Mouse (Mus musculus): ENCODE measurements at regions not wholly inside any gene's neighbourhood (a gene's known extent, or its start where the extent isn't known, plus 50 kb on each side); places are given as distances from the start of the nearest gene placed in this dataset.

DNA sequence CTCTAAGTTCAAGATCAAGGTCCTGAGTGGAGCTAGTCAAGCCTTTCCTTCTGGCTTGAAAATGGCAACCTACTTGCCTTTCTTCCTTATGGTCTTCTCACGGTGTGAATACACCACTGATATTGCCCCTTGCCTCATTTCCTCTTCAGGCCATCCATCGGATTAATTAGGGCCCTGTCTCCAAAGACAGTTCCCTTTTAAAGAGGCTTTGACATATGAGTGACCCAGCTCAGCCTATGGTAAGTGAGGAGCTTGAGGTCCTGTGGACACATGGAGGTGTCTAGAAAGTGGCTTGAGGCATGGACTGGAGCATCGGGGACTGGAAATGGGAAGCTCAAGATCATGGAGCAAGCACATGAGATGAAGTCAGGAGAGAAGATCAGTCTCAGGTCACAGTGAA, 201.5 kb downstream of the Gm10260 start:
- no peak for DNase-seq (ENCODE audit: low spot score)

DNA sequence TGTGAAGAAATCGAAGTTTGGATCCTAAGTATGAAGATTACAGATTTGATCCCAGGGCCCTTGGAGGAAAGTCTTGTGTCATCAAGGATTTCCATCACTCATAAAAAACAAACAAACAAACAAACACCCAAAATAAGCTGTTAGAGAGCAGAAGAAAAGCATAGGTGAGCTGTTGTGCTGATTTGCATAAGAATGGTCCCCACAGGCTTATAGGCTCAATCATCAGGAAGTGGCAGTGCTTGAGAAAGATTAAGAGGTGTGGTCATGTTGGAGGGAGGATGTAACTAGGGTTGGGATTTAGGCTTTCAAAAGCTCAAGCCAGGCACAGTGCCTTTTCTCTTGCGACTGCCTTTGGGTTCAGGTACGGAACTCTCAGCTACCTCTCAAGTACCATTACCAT, 205.1 kb downstream of the Gm10260 start:
- no peak for DNase-seq (ENCODE audit: low spot score)

DNA sequence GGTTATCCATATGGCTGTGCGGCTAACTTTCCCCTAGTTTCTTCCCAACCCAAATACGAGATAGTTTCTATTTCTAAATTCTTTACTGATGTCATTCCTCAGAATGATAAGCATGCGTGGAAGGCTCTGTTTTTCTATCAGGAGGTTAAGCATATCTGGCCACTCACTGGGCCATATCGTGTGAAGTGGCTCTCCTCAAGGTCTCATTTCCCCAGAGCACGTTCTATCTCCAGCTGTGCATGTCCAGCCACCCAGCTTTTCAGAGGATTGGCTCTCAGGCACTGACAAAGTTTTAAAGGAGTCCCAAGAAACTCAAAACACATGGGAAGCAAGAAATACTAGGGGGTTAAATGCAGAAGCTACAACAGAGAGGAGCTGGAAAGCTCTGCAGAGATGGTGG, 205.8 kb downstream of the Gm10260 start:
- no peak for DNase-seq (ENCODE audit: low spot score)

- no peak for DNase-seq (ENCODE audit: low spot score)
These were observed 208.2 kb downstream of the Gm10260 start for GRCm38 (mm10) chr13:97552236-97552635.

GRCm38 (mm10) chr13:97550880-97551279, 209.6 kb downstream of the Gm10260 start:
- DNase-seq (ENCODE audit: low spot score) = no peak

DNA sequence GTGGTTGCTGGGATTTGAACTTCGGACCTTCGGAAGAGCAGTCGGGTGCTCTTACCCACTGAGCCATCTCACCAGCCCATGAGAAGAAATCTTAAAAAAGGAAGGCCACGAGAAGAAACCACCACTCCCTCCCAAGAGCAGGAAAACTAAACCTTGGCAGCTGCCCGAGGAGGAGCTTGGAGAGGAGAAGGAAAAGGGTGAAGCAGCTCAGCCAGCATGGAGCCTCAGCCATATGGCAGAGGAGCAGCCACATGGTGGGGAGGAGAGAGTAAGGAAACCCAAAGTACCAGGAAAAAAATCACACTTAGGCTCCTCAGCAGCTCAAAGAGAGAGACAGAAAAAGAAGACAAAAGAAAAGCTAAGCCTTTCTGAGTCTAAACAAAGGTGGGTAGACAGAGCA, 210.3 kb downstream of the Gm10260 start:
- DNase-seq (ENCODE audit: low spot score) = no peak

GRCm38 (mm10) chr13:97549384-97549783, 211.0 kb downstream of the Gm10260 start:
- DNase-seq (ENCODE audit: low spot score) = no peak

DNA sequence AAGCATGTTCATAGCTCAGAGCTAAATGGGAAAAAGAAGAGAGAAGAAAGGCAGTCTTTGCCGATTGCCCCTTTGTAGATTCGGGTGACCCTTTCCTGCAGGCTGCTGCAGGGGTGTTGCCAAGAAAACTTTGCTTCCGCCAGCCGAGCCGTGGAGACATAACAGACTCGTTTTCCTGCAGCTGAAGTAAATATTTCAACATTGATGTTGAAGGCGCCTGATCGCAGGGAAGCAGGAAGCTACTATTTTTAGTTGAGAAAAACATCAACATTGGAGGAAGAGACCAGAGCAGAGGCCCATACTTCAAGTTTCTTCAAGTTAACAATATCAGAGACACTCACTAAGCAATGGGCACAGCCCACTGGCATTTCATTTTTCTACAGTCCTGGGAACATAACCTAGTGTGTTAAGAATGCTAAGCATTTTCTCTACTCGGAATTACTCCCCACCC, 211.9 kb downstream of the Gm10260 start:
- no peak for DNase-seq (ENCODE audit: low spot score)

- DNase-seq (ENCODE audit: low spot score) = no peak
These were observed 213.5 kb downstream of the Gm10260 start for GRCm38 (mm10) chr13:97546936-97547335.

DNA sequence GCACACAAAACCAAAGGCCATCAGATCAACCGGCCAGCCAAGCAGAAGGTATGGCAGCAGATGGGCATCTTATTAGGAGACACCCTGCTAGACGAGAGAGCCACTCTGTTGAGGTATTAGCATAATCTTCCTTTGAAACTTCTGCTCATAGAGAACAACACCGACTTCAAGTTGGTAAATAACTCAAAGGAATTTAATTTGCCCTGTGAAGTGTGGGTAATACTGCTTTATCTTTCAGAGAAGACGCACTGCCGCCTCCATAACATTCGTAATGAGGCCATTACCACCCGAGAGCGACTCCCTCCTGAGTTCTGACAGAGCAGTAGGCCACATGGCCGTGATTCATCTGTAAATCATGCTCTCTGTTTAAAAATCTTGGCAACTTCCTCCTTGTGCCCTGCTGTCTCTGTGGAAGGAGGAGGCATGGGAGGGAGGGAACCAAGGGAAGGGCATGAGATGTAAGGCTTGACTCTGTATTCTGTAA, 214.4 kb downstream of the Gm10260 start:
- no peak for DNase-seq (ENCODE audit: low spot score)

GRCm38 (mm10) chr13:97539686-97540085, 220.7 kb downstream of the Gm10260 start:
- no peak for DNase-seq (ENCODE audit: low spot score)

DNA sequence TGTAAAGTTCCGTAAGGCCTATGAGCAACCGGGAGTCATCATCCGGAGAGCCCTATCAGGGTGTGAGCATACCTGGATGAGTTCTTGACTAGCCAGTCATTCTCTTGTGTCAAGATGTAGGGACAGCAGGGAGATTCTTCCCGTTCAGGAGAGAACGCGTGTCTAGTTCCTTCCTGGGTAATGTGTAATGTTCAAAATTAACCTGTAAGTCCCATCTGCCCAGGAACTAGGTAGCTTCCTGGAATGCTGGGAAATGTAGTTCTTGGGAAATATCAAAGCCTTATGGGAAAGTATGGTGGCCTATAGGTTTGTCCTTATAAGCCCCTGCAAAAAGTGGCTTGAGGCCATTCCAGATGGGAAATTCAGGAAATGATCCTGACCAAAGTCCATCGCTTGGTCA, 222.0 kb downstream of the Gm10260 start:
- no peak for DNase-seq (ENCODE audit: low spot score)

- no peak for DNase-seq (ENCODE audit: low spot score)
These were observed 222.7 kb downstream of the Gm10260 start for GRCm38 (mm10) chr13:97537686-97538085.

- DNase-seq (ENCODE audit: low spot score) = no peak
These were observed 223.2 kb downstream of the Gm10260 start for GRCm38 (mm10) chr13:97537206-97537605.

- no peak for DNase-seq (ENCODE audit: low spot score)
These were observed 226.4 kb downstream of the Gm10260 start for GRCm38 (mm10) chr13:97533896-97534666.

- no peak for DNase-seq (ENCODE audit: low spot score)
These were observed 229.3 kb downstream of the Gm10260 start for GRCm38 (mm10) chr13:97531181-97531580.

GRCm38 (mm10) chr13:97530570-97530969, 229.9 kb downstream of the Gm10260 start:
- DNase-seq (ENCODE audit: low spot score) = no peak

- DNase-seq (ENCODE audit: low spot score) = no peak
These were observed 232.5 kb downstream of the Gm10260 start for GRCm38 (mm10) chr13:97527958-97528357.

GRCm38 (mm10) chr13:97524847-97525434, 235.5 kb downstream of the Gm10260 start:
- no peak for DNase-seq (ENCODE audit: low spot score)

DNA sequence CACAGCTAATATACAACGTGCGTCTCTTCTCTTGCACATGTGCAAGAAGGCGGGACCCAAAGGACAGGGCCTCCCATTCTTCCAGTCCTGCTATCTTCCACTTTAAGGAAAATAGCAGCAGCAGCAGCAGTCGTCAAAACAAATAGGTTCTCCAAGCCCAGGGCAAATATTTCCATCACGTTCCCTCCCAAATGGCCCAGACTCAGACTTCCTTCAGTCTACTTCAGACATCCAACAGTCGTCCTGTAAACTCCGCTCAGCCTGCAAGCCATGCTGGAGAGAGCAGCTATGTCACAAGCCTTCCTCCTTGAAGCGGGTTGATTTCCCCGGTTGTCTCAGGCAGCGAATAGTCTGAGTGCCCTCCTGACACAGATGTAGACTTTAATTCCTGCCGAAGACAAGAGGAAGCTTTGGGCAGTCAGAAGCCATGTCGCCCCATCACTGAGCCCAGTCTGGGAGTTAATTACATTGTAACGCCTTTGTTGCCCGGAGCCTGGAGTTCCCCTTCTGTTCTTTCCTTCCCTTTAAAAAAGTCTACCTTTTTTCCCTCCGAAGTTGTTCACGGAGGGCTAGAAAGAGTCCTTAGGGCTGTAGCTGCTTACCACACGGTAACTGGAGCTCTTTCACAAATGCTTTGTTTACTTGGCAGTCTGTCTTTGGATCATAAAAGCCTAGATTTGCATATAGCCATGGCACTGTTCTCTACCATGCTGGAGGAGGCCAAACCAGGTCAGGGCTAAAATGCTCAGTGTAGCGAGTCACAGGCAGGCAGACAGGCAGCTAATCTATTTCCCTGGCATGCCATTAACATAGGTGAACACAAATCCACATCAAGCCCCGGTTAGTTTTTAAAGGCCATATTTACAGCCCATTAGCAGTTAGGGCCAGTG, 236.7 kb downstream of the Gm10260 start:
- no peak for DNase-seq (ENCODE audit: low spot score)

DNA sequence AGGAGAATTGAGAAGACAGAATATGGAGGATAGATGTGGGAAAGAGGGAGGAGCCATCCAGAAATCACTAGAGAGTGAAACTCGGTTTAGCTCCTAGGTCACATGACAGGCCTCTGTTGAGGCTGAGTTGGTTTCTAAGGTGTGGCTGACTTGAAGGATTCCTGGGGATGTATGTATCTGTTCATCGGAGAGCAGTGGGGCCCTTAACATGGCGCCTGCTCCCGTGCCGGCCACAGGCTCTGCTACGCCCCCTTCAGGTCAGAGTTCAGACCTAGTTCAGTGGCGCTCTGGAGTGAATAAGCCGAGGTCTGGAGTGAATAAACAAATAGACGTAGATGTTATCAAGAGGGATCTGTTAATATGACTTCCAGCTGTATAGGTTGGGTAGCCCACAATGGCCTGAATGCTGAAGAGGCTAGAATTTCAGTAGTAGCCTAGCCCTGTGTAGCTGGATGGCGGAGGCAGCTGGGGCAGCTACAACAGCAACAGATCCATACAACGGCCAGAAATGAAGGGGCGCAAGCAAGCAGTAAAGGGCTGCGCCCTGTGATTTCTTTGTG, 239.4 kb downstream of the Gm10260 start:
- DNase-seq (ENCODE audit: low spot score) = no peak

GRCm38 (mm10) chr13:97516731-97517130, 243.7 kb downstream of the Gm10260 start:
- DNase-seq (ENCODE audit: low spot score) = no peak
